Mouse (Mus musculus) small intestine, adult 2 months (tissue): ENCODE measurements around the gene Hfm1.

Experiments
- CTCF ChIP-seq: fragments of 200-500 bp; IDR thresholded peaks from 2 replicates; pipeline ENCODE4 v1.5.1; 2012; ENCODE audit warnings: low read depth, mild to moderate bottlenecking, control low read depth, inconsistent platforms, low read length, moderate library complexity, mixed read lengths; ENCODE audit not compliant: insufficient replicate concordance, insufficient read length; ENCODE audit errors: extremely low read depth
- POLR2A ChIP-seq: fragments of 200-500 bp; IDR thresholded peaks from 2 replicates; pipeline ENCODE4 v1.6.1; 2012; ENCODE audit warnings: low read depth, mild to moderate bottlenecking, control low read depth, inconsistent platforms, low read length, moderate library complexity

DNA sequence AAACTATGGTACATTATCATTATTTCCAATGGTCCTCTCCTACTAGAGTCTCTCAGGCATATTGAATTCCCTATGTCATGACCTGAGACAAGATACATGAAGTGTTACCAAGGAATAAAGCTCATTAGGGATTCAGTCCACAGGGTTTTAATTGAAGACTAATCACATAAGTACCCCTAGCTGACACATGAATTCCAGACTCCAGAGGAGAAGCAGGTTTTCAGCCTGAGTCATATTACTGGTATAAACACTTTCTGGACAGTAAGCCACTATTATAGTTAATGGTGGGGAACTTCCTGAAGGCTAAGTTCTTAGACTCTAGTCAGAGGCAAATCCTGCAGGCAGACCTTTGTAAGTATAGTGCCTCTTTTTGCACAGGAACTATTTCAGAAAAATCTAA lies 6.8 kb downstream of the Hfm1 start:
- TF ChIP-seq CTCF, result no peak
- TF ChIP-seq POLR2A, result no peak
